Mouse (Mus musculus) kidney, postnatal 4 days (tissue): ENCODE measurements around the gene Erich3.

Experiments used
- DNase-seq, 2 experiments: peaks; one replicate each; pipeline ENCODE4 v3.0.0; 2021; ENCODE audit warnings: mixed read lengths in 2 of 2

Gene Erich3

DNA sequence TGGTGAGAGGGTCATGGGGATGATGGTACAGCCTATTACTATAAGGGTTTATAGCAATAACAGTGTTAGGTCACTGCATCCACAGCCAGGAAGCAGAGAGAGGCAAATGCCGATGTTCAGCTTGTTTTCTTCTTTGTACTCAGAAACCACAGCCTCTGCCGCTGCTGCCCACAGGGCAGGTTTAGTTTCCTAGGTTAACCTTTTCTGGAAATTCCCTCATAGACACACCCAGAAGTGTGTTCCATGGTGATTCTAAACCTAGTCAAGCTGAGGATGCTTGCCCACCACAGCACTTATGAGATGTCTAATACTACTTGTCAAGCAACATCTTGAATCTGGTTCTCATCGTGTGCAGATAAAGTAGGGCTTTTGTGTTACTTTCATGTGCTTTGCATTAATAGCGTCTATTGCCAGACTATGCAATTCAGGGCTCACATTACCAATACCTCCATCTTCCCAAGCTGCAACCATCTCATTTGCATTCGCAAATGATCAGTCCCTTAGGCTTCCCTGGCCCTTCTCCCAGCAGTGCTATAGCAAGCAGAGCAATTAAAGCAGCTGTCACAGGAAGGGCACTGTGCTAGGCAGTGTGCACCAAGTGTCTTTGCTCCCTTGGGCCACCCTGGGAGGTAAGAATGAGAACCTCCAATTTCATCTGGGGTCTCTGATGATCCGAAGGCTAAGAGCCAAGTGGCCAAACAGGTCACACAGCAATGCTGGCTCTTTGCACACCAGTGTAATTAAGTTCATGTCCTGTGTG is 115.4 kb downstream of the Erich3 start:
- DNase-seq: no peak

DNA sequence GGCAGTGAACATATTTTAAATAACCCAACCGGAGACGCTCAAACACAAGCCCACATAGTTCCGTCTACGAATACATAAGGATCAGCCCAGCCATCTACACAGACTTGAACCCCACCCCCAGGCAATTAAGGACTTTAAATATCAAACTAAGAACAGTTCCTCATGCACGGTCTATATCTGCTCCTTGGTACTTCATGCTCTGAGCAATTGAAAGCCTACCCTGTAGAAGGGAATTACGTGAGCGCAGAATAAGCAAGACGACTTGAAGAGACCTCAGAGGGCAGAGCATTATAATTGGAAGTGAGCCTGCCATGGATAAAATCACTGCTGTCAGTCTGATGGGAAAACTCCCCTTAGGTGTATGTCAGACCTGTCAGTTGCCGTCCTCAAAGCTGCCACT is 122.7 kb downstream of the Erich3 start:
- no peak for DNase-seq

DNA sequence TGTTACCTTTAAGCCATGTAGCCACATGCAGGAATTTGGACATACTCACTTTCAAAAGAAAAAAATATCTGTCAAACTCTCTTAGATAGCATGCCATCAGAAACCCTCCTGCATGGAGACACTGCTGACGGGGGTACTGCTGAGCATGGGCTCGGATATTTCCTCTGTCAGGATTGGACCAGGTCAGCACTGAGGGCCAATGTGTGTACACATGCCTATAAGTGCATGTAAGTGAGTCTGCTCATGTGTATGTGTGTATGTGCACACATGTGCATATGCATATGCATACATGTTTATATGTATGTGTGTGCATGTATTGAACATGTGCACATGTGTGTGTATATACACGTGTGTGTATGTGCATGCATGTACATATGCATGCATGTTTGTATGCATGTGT is 124.0 kb downstream of the Erich3 start:
- no peak for DNase-seq

DNA sequence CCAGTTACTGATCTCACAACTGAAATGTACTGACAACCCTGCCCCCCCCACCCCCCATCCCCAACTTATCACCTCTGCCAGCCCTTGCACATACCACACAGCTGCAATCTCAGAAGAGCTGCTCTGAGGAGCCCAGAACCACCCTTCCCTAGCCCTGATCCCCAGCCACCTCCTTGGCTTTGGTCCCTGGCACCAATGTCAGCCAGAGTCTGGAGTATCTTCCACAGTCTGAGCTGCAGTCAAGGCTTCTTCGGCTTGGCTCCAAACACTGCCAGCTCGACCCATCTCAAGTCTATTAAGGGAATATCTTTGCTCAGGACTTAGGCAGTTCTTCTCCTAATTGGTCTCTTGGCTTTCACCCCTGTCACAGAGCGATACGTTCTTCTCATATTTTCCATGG is 129.9 kb downstream of the Erich3 start:
- no peak for DNase-seq

DNA sequence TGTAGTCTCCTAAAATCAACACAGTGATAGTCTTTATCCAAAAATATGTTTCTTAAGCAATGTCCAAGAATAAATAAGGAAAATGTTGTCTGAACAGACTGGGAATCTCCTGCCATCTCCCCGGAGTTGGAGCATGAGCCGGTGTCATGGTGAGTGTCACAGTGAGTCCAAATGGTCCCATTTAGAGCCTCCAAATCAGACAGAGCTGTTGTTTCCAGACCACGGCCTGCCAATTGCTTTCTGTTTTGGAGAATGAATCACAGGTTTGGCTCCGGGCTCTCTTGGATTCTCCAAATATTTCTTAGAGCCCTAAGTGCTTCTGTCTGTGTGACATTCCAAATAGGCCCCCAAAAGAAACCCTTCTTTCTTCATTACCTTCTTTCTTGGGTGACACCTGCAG is 135.1 kb downstream of the Erich3 start:
- no peak for DNase-seq

DNA sequence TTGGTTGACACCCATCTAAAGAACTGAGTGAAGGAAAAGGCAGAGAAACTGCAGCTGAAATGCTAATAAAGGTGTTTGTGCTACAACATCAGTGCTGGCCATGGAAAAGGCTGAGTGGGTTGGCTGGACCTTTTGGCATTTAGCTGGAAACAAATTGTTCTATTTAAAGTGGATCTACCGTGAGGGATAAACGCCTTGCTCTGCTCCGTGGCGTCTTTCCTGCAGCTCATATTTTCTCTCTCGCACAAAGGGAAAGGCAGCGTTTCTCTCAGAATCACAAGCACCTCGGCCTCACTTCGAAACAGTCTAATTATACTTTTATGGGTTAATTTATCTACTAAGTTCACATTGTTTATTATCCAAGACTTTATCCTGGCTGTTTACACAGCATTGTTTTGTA is 136.8 kb downstream of the Erich3 start:
- no peak for DNase-seq

DNA sequence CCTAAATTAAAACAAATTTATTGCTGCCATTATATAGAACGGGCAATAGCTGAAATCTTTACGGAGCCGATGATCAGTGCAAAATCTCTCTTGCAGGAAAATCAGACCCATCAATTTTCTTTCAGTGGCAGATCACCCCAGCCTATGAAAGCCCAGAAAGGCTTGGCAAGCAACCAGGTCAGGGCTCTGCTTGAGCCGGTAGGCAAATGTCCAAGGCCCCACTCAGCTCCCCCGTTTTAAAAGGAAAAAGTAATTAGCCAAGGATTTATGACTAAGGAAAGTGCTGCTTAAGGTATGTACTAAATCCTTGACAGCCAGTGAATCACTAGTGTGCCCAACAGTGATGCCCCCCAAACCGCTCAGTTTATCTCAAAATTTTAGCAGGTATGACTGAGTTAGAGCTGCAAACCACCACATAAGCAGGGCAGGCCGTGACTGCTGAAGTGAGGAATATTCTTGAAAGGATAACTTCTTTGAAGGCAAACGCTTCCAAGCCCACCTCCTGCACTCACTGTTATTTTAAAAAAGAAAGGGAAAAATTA is 137.3 kb downstream of the Erich3 start:
- peak; percentile 42 to 50 for DNase-seq

DNA sequence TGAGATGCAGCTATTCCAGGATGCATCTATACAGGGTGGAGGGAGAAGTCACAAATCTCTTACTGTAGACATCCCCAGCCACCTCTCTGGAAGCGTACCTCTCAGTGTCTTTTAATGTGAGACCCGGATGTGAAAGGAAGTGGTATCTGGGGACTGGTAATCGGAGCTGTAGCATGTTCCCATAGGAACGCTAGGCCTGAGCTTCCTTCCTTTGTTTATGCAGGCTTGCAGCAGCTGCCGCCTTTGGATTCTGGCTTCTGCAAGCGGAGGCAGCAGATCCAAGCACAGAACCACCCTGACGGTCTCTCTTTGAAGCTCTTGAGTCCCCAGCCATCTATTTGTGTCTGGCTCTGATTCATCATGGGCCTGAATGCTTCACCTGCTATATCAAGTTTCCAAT is 143.0 kb downstream of the Erich3 start:
- DNase-seq: peak in 1 of 2 experiments; percentile 23

DNA sequence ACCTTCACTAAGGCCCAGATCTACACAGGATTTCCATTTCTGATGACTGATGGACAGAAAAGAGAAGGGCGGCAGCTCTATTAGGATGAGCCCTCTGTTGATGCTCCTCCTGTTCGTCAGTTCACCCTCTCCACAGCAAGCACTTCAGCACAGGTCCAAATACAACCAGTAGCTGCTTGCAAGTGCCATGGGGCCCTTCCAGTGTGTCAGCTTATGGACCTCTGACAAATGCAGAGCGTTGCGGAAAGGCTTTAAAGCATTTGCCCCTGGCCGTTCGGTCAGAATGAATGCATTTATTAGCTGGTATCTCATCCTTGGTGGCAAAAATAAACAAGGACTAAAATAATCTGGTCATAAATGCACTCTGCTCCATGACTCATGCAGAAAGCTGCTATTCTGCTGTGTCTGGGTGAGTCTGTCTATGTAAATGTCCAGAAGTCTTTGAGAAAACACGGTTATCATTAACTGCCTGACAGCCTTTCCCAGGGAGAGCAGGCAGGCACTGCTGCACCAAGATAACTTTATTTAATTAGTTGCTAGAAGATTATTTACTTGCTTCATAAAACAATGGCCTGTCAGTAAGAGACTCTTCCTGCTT is 146.7 kb downstream of the Erich3 start:
- no peak for DNase-seq

DNA sequence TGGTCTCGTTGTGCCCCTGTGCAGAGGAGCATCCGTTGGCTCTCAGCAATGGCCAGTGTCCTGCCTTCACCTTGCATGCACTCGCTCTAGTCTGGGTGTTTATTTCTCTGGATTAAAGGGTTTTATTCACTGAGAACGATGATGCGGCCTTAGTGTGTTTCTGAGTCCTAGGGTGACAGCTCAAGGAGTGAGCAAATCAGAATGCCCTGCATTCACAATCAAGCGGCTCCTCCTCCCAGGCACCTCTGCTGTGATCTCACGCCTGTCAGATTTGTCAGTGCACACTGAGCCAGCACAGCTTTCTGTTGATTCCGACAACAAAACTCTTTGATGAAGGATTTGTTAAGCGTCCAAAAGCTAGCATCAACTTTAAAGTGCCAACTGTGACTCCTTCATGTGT is 147.6 kb downstream of the Erich3 start:
- no peak for DNase-seq

DNA sequence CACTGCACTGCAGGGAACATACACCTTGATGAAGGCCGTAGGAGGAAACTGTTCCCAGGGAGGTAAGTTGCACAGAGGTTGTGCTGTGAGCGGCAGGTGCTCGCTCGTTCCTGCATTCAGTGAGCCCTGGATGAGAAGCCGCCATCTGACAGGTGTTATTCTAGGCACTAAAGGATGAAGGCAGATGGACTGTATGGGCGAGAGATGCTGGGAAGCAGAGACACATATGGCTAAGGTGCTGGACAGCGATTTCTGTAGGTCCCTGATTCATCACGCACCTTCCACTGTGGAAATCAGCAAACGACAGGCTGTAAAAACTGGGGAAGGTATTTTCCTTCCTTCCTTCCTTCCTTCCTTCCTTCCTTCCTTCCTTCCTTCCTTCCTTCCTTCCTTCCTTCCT is 148.2 kb downstream of the Erich3 start:
- no peak for DNase-seq

DNA sequence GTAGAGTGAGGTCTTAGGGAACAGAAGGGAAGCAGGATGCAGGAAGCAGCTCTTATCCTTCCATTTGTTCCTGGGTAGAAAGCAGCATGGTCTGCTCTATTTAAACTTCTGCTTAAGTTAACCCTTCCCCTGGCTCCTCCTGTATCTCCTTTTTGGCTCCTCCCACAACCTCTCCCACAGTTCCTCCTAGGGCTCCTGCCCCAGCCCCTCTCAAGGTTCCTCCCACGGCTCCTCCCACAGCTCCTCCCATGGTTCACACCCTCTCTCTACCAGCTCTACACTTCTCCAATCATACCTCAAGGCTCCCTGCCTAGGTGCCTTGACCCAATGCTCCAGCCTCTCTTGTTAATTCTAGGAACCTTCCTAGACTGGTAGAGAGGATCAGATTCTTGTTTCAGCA is 149.2 kb downstream of the Erich3 start:
- DNase-seq: no peak

DNA sequence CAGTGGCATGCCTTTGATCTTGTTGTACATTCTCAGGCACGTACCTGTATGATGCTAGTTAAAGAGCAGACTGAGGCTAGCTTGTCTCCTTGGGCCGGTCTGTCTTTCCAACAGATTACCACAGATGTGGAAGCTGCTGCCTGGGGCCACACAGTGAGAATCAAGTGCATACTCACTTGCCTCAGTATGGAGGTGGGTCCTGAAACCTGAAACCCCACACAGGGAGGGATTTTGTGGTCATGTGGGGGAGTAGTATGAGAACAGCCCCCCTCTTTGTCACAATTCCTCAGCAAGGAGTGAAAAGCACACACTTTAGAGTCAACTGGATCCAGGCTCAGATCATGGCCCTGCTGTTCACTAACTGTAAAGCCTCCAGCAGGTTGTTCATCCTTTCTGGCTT is 151.9 kb downstream of the Erich3 start:
- DNase-seq: no peak

DNA sequence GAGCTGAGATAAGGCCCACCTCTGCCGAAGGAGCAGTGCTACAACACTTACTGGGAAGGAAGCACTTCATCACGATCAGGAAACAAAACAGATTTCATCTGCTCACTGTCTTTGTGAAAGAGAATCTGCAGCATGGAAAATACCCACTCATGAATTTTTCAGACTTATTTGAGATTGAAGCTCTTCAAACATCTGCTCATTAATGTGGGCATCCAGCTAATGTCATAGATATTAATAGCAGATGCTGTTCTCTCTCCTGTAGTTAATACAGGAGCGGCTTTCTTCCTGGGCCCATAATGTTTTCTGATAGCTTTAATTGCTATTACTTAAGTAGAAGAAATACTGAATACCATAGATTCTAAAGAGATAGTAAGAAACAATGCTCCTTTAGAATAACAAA is 152.6 kb downstream of the Erich3 start:
- DNase-seq: no peak

DNA sequence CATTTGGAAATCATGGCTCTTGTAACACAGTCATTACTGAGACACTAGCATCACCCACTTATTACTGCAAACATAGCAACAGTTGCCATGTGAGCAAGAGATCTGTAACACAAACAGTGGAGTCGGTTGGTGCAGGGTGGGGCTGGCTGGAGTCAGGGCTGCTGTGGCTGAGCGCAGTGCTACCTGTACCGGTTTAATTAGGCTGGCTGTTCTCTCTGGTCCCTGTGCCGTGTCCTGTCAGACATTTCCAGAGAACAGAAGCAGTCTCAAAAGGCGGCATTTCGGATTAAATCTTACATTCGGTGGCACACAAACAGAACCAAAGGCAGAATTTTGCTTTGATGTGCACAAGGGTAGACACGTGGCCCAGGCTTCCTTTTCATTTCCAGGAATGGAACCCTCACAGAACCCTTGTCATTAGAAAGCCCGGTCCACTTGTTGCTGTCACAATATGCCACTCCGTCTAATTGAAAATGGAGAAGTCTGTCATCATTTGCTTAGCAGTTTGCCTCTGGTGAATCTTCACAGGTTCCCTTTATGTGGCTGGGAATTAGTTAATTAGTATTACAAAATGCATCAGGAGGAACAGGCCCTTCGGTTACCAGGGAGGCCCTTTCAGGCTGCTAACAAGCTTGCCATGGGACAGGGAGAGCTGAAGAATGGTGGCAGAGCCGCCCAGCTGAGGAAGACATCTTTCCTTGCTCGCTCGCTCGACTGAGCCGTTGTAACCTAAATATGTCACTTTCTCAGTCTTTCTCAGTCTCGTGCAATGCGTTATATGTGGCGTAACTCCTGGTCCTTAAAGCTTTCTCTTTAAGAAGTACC is 153.4 kb downstream of the Erich3 start:
- no peak for DNase-seq
